Mouse (Mus musculus): Measurements from ENCODE around the gene Slc22a2. TPM values are rescaled to one million over a fixed set of nuclear protein-coding genes. Genes with fewer than 3 reads are reported as not detected.
"Not testable (repeated sequence)": the region's sequence is repeated elsewhere in the genome, so short reads cannot be mapped to it uniquely, and the experiment has no call there.

Gene Slc22a2
- 1 to 10 TPM in 1 of 2 experiments, under 1 TPM in 1; 0.98 to 1.3 TPM for total RNA-seq (2021)
- long read RNA-seq, experiment 1, partial matches to known transcripts: 1 of 3 reads
- long read RNA-seq, experiment 1, other reads (novel, unspliced or antisense): 0 of 3 reads
- long read RNA-seq, experiment 2, partial matches to known transcripts: 0 of 3 reads
- long read RNA-seq, experiment 2, other reads (novel, unspliced or antisense): 0 of 3 reads

DNA sequence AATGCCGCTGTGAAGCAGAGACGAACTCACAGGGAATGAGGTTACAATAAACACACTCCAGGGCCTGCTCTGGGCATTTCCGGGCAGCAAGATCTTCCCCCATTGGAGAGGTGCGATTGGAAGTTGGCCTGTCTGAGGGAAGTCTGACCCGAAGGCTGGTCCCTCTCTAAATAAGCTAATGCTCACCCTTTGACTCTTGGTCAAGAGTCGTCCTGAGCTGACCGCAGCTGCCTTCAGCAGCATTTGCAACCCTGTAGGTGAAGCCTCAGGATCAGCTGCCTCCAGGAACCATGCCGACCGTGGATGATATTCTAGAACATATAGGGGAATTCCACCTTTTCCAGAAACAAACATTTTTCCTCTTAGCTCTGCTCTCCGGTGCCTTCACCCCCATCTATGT lies at the start of gene Slc22a2:
Gene Slc22a2 (plus strand): TSS at position 142 of the 400 bp plus-strand sequence.
- intact Hi-C loops (cut with DNase I): loop anchor here (5.0 kb wide), 1 partner anchor 37 kb away; no protein-coding TSS in a partner anchor
- no peak for DNase-seq (ENCODE audit: extremely low spot score in 1 of 2, low spot score in 2 of 2)

DNA sequence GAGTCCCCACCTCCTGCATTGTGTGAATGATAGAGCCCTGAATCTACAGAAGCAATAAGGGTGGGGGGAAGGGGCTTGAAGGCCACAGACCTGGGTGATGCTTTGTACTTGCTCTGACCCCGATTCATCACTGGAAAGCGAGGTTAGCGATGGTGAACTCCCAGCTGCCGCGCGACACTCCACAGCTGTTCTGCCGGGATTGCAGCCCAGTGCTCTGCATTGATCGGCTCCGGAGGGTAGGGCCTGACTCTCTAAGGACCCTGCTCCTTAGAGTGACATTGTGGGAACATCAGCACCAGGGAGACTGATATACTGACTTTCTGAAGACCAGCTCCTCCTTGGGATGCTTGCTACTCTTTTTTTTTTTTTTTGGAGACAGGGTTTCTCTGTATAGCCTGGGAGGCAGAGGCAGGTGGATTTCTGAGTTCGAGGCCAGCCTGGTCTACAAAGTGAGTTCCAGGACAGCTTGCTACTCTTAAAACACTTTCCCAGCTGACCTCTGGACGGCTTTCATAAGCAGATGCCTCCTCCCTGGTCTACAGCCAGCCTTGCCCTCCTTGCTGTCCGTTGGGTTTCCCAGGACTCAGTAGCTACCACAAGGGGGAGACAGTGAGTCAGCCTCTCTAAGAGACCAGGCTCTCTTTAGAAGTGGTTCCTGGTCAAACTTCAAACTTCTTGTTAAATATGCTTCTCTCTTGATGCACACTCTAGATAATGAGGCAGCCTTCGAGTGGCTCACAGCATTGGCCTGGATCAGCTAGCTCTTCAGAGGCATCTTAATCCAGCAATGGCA lies 49.4 kb upstream of the Slc22a2 start:
- TF ChIP-seq CTCF (IDR thresholded peaks at IDR 0.05): peak; percentile 91

More for the DNA sequence above, at the start of gene Slc22a2:
- no peak within 1 kb of the TSS for H3K4me3 ChIP-seq
- TF ChIP-seq CTCF (IDR thresholded peaks at IDR 0.05): no peak
- H3K27ac ChIP-seq: no peak within 1 kb of the TSS

DNA sequence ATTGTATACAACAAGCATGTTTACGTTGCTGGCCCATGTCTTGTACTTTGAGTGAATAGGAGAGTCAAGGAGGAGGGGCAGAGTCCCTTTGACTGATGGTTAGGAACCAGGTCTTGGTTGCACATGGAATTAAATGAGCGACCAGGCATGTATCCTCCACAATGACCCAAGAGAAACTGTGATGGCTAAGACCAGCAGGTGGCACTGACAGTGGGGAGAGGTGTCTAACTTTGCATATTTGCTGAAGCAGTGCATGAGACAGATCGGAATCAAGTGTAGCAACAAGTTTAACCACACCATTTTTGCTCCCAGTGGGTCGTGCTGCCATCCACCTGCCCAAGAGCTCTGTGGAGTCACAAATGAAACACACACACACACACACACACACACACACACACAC lies 21.7 kb upstream of the Slc22a2 start:
- intact Hi-C loops (cut with DNase I): no loop called here
- DNase-seq (ENCODE audit: extremely low spot score in 1 of 2, low spot score in 2 of 2): no peak
- H3K27ac ChIP-seq: no peak overlapping the region
- TF ChIP-seq CTCF (IDR thresholded peaks at IDR 0.05): no peak; the same call in 1 of the 2 replicates
- no peak overlapping the region for H3K4me3 ChIP-seq

More for the DNA sequence above, 49.4 kb upstream of the Slc22a2 start:
- DNase-seq (ENCODE audit: extremely low spot score in 1 of 2, low spot score in 2 of 2): peak; percentile 33 to 64
- intact Hi-C loops (cut with DNase I): loop anchor here (1.0 to 2.0 kb wide), 2 partner anchors 126 to 276 kb away; no protein-coding TSS in a partner anchor
- H3K27ac ChIP-seq: no peak overlapping the region
- no peak overlapping the region for H3K4me3 ChIP-seq

DNA sequence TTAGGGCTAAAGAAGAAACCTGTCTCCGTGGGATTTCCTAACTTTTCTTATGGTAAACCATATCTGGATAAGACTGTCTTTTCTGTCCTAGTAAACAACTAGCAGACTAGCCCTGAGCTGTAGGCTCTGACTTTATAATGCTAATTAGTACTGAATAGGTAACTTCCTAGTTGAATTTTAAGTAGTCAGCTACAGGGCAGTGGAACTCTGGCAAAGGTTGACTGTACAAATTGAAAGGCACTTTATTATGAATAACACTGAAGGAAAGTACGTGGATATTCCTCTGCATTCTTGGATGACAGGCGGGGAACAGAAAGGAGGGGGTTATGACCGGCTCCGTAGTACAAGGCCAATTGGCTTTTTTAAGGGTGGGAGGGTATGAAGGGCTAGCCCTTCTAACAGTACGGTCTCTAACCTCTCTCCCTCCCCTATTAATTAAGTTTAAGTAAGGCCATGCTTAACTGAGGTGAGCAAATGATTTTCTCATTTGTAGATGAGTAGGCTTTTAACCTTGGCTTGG lies 19.4 kb upstream of the Slc22a2 start:
- intact Hi-C loops (cut with DNase I); H3K4me3 ChIP-seq; H3K27ac ChIP-seq; DNase-seq (ENCODE audit: extremely low spot score in 1 of 2, low spot score in 2 of 2): not testable (repeated sequence)

DNA sequence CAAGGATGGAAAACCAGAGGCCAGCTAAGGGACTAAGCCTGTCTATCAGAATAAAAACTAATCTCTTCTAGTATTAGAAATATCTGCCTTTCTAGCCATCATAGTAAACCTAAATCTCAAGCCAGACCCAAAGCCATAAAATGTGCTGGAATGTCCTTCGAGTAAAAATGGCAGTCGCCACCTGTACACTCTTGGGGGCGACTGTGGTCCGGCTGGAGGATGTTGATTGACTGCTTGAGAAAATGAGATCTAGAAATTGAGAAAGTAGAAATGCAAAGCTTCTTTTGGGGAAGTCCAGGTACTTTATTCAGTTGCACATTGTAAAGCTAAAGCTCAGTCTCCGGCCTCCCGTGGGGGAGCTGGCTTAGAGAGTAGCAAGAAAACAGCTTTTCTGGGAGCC lies 18.5 kb upstream of the Slc22a2 start:
- no peak; the same call in 1 of the 2 replicates for TF ChIP-seq CTCF (IDR thresholded peaks at IDR 0.05)
- intact Hi-C loops (cut with DNase I): no loop called here
- DNase-seq (ENCODE audit: extremely low spot score in 1 of 2, low spot score in 2 of 2): no peak

DNA sequence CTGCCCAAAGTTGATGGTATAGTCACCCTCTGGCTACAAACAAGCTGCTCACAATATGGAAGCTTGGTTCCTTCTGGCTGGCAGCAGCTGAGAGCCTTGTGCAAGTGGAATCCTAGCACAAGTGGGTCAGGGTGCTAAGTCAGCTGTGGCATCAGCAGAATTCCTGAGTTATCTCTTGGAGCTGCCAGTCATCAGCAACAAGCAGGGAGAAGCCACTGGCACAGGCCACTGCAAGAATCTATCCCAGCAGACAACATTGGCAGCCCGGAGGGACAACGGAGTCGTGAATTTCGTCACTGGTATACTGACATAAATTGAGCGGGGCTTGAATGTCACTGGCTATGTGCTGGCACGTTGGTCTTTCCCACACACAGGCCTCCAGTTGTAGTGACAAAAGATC lies 12.6 kb upstream of the Slc22a2 start:
- no peak for DNase-seq (ENCODE audit: extremely low spot score in 1 of 2, low spot score in 2 of 2)
- H3K27ac ChIP-seq: no peak overlapping the region
- no peak for TF ChIP-seq CTCF (IDR thresholded peaks at IDR 0.05)
- intact Hi-C loops (cut with DNase I): no loop called here
- H3K4me3 ChIP-seq: no peak overlapping the region

More for the DNA sequence above, 18.5 kb upstream of the Slc22a2 start:
- Histone ChIP-seq H3K27ac (no peak overlapping the region), H3K4me3 (no peak overlapping the region)

DNA sequence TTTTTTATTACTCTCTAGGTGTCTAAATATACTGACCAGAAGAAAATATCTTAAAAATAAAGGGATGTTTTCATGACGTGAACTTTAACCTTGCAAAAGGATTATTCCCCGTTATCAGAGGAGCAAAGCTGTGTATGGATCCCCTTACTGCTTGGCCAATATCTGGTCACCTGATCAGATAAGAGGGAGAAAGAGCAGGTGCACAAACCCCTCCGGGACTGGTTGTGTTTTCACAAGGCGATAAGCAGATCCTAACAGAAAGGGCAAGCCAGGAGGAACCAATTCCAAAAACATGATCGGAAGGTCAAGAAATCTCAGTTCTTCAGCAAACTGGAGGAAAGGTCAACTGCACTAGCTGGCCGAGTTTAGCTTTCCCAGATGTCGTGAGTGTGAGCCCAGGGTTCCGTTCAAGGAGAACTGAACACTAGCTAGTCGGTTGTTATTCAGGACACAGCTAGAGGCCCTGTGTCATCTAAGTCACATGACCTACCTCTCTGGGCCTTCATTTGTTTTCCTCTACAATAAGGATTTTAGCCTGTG lies 11.9 kb upstream of the Slc22a2 start:
- Histone ChIP-seq H3K27ac (no peak overlapping the region), H3K4me3 (no peak overlapping the region)
- no peak for TF ChIP-seq CTCF (IDR thresholded peaks at IDR 0.05)
- intact Hi-C loops (cut with DNase I): no loop called here
- DNase-seq (ENCODE audit: extremely low spot score in 1 of 2, low spot score in 2 of 2): no peak

DNA sequence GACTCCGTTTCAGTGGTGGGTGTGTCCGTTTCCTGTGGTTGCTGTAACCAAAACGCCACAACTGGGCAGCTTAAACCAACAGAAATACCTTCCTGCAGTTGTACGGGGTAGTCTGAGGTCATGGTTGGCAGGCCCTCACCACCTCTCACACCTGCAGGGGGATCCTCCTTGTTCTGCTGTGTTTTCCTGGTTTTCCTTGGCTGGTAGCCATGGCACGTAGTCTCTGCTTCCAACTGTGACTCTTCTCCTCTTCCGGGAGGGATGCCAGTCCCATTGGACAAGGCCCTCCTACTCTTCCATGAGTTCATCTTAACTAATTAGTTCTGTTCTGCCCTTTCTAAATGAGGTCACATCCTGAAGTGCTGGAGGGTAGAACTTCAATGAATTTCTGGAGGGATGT lies 8.5 kb upstream of the Slc22a2 start:
- Histone ChIP-seq H3K27ac (no peak overlapping the region), H3K4me3 (no peak overlapping the region)
- peak in 1 of 2 experiments; percentile 8 for DNase-seq (ENCODE audit: extremely low spot score in 1 of 2, low spot score in 2 of 2)
- intact Hi-C loops (cut with DNase I): no loop called here
- TF ChIP-seq CTCF (IDR thresholded peaks at IDR 0.05): no peak

DNA sequence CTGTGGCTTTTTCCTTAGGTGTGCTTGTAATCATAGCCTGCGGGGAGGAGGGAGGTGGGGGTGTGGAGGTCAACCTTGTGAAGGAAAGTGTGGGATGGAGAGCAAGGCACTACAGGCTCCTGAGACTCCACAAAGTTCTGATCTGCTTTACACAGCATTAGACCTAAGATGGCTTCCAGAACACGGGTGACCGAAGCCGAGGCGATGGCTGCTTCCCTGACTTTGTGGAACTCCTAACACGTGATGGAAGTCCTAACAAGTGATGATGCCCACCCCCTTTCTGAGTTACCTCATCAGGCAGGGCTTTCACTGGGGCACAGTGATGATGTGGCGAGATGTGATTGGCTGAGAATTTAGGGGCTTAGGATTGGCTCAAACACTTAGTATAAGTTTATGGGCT lies 6.8 kb upstream of the Slc22a2 start:
- TF ChIP-seq CTCF (IDR thresholded peaks at IDR 0.05): no peak
- DNase-seq (ENCODE audit: extremely low spot score in 1 of 2, low spot score in 2 of 2): peak in 1 of 2 experiments; percentile 2
- H3K27ac ChIP-seq: no peak overlapping the region
- H3K4me3 ChIP-seq: no peak overlapping the region
- intact Hi-C loops (cut with DNase I): no loop called here

DNA sequence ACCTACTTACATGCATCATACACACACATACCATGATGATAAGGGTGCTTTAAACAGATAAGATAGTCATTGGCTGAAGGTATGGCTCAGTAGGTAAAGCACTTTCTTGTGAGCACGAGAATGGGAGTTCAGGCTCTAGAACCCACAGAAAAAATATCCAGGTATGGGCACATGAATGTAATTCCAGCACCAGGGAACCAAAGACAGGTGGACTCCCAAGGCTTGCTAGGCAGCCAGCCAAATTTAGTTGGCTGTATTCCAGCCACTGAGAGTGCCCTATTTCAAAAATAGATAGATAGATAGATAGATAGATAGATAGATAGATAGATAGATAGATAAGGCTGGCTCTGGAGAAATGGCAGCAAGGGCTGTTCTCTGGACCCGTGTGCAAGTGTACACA lies 1.4 kb downstream of the Slc22a2 start:
- Histone ChIP-seq H3K27ac (no peak overlapping the region), H3K4me3 (no peak overlapping the region)
- intact Hi-C loops (cut with DNase I): no loop called here
- no peak for DNase-seq (ENCODE audit: extremely low spot score in 1 of 2, low spot score in 2 of 2)
- no peak for TF ChIP-seq CTCF (IDR thresholded peaks at IDR 0.05)

DNA sequence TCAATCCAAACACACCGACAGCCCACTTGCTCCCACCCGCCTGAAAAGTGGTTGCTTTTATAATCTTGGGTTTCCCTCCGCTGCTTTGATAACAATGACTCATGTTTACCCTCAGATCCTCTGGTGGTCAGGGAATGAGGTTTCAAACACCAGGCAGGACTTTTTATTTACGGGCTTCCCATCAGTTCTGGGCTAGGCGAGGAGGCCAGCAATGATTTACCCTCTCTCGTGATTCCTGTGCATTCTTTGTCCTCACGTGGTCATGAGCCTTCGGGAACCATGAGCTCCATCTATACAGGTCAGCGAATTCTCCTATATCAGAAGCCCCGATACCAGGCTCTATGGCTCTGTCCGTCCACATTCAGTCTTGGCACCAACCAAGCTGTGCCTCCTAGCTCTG lies 3.0 kb downstream of the Slc22a2 start:
- H3K27ac ChIP-seq: no peak overlapping the region
- intact Hi-C loops (cut with DNase I): no loop called here
- no peak for TF ChIP-seq CTCF (IDR thresholded peaks at IDR 0.05)
- DNase-seq (ENCODE audit: extremely low spot score in 1 of 2, low spot score in 2 of 2): no peak
- no peak overlapping the region for H3K4me3 ChIP-seq

DNA sequence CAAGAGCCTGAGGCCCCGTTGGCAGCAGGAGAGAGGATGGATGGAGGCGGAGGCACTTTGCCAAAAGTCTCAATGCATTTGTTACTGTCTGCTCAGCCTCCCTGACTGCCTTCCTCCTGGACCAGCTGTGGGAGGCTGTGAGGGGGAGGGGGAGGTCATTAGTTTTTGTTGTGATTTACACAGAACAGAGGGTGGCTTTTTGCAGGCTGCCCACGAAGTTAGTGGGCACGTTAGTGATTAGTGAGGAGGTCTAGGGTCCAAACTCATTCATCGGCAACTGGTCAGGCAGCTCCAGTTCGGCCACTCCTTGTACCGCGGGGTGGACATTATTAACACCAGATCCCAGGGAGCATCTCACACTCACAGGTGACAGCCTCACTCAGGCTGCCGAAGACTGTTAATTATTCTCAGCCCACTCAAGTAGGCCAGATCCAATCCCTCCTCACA lies 4.9 kb downstream of the Slc22a2 start:
- Histone ChIP-seq H3K27ac (no peak overlapping the region), H3K4me3 (no peak overlapping the region)
- DNase-seq (ENCODE audit: extremely low spot score in 1 of 2, low spot score in 2 of 2): no peak
- no peak for TF ChIP-seq CTCF (IDR thresholded peaks at IDR 0.05)
- intact Hi-C loops (cut with DNase I): no loop called here
